Mouse (Mus musculus): ENCODE measurements around the gene Upb1. TPM values are rescaled to one million over a fixed set of nuclear protein-coding genes. Genes with fewer than 3 reads are reported as not detected.
A peak's percentile ranks its signal among the peaks of the same experiment; 100 is the strongest.

The Upb1 gene
- polyA plus RNA-seq, 1 experiment from 2014 or later = not detected

DNA sequence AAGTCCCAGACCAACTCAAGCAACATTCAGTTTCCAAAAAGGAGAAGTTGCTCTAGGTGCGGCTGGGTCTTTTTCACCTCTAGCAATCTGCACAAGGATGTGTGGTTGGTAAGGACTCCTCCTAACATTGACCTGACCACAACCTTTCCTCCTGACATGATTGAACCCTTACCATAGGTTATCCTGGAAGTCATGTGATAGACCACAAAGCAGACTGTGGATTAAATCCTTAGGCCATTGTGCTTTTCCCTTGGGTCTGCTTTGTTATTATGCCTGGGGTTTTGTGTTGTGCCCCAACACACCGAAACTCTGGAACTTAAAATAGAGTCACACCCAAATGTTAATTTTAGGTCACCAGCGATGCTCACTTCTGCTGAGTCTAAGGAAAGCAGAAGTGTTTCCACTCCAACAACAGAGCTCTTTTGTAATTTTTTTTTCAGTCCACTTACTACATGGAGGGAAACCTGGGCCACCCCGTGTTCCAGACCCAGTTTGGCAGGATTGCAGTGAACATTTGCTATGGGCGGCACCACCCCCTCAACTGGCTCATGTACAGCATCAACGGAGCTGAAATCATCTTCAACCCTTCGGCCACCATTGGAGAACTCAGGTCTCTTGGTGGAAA lies 28.7 kb downstream of the Upb1 start:
- no peaks in the 10 kb centered on the region for H3K9me3 ChIP-seq (replicated peaks)
- no peak for DNase-seq (ENCODE audit: low spot score)
- no peaks in the 10 kb centered on the region for H3K27me3 ChIP-seq (ENCODE audit: low read depth, poor library complexity, severe bottlenecking)
- no peak overlapping the region for H3K27ac ChIP-seq (replicated peaks)
- 92% methylated on average over 7 of the region's 7 CpGs for WGBS
- no peaks in the 10 kb centered on the region for H3K36me3 ChIP-seq
- no peaks in the 10 kb centered on the region for H3K4me1 ChIP-seq
- no peak overlapping the region for H3K4me3 ChIP-seq

DNA sequence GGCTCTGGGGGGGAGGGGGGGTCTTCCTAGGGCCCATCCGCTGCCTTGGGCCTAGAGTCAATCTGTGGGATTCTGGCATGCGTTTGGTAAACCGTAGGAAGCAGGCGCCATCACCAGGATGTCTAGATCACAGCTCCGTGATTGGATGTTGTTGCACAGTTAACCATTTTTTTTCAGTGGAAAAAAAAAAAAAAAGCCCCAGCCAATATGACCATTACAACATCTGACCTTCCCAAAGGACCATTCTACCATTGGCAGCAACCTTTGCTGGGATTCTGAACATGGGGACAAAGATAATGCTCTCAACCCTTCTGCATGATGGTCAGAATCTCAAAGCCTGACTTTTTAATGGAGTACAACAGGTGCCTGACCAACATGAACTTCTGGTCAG lies 29.2 kb downstream of the Upb1 start:
- DNase-seq (ENCODE audit: low spot score) = no peak
- no peaks in the 10 kb centered on the region for H3K9me3 ChIP-seq (replicated peaks)
- 94% methylated on average over 5 of the region's 5 CpGs for WGBS
- no peak overlapping the region for H3K27ac ChIP-seq (replicated peaks)
- no peak overlapping the region for H3K4me3 ChIP-seq
- H3K4me1 ChIP-seq = no peaks in the 10 kb centered on the region
- no peaks in the 10 kb centered on the region for H3K27me3 ChIP-seq (ENCODE audit: low read depth, poor library complexity, severe bottlenecking)
- no peaks in the 10 kb centered on the region for H3K36me3 ChIP-seq

DNA sequence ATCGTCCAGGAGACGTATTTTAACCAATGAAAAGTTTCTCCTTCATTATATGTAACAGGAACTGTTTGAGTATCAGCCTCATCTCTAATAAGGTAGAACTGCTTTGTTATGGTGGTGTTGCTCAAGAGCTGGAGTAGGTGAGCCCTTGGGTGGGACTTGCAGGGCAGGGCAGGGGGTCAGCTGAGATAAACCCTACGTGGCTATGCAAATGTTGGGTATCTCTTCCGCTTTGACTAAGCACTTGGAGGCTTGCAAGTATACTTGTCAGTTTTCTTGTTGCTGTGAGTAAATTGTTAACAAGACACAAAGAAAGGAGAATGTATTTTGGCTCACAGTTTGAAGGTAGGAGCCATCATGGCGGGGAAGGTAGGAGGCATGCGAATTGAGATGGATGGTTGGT lies 29.7 kb downstream of the Upb1 start:
- H3K4me3 ChIP-seq = no peak overlapping the region
- H3K27ac ChIP-seq (replicated peaks) = no peak overlapping the region
- no peaks in the 10 kb centered on the region for H3K27me3 ChIP-seq (ENCODE audit: low read depth, poor library complexity, severe bottlenecking)
- H3K36me3 ChIP-seq = no peaks in the 10 kb centered on the region
- H3K4me1 ChIP-seq = no peaks in the 10 kb centered on the region
- DNase-seq (ENCODE audit: low spot score) = no peak
- H3K9me3 ChIP-seq (replicated peaks) = no peaks in the 10 kb centered on the region
- WGBS = 93% methylated on average over 6 of the region's 6 CpGs

DNA sequence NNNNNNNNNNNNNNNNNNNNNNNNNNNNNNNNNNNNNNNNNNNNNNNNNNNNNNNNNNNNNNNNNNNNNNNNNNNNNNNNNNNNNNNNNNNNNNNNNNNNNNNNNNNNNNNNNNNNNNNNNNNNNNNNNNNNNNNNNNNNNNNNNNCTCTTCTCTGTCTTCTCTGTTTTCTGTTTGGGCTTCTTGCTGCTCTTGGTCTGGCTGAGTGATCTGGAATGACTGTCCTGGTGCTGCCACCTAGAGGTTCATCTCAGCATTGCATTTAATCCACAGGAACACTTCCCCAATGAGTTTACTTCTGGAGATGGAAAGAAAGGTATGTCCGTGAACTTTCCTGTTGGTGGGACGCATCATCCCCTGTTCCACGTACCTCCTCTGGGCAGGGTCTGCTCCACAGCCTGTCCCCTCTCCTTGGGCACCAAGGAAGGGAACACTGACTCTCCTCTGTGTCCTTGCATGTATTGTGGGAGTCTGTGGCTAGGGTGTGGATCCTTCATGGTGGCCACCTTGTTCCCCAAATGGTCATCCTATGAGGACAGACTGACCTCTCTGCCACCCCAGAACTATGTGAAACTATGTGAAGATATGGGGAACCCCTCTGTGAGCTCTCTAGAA lies 35.8 kb downstream of the Upb1 start:
- H3K4me3 ChIP-seq = no peak overlapping the region
- H3K36me3 ChIP-seq = no peaks in the 10 kb centered on the region
- peak; percentile 78 for DNase-seq (ENCODE audit: low spot score)
- H3K9me3 ChIP-seq (replicated peaks) = no peaks in the 10 kb centered on the region
- H3K4me1 ChIP-seq = 0 out of 2 replicates have a peak, but pooled peaks cover 5% of the 10 kb centered on the region
- no peak overlapping the region for H3K27ac ChIP-seq (replicated peaks)
- WGBS = 22% methylated on average over 3 of the region's 3 CpGs
- H3K27me3 ChIP-seq (ENCODE audit: low read depth, poor library complexity, severe bottlenecking) = 0 out of 2 replicates have a peak, but pooled peaks cover 5% of the 10 kb centered on the region

DNA sequence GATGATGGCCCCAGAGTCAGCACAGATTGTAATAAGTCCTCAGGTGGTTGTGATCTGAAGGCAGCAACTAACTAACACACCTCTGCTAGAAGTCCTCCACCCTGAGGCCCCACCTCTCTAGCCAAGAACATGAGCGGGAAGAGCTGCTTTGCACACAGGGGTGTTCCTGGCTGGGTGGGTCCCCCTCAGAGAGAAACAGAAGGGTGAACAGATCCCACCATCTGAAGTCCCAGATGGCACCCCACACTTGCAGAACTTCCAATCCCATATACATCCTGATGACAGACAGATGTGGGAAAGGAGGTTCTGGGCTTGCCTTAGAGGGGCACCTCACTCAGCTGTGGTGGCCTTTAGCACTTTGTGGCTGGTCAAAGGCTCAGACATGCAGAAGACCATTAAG lies 36.4 kb downstream of the Upb1 start:
- Histone ChIP-seq H3K4me1 (0 out of 2 replicates have a peak, but pooled peaks cover 5% of the 10 kb centered on the region), H3K27ac (replicated peaks) (no peak overlapping the region), H3K27me3 (ENCODE audit: low read depth, poor library complexity, severe bottlenecking) (0 out of 2 replicates have a peak, but pooled peaks cover 5% of the 10 kb centered on the region), H3K36me3 (no peaks in the 10 kb centered on the region), H3K4me3 (no peak overlapping the region), H3K9me3 (replicated peaks) (no peaks in the 10 kb centered on the region)
- 81% methylated on average over 1 of the region's 1 CpGs for WGBS
- no peak for DNase-seq (ENCODE audit: low spot score)

DNA sequence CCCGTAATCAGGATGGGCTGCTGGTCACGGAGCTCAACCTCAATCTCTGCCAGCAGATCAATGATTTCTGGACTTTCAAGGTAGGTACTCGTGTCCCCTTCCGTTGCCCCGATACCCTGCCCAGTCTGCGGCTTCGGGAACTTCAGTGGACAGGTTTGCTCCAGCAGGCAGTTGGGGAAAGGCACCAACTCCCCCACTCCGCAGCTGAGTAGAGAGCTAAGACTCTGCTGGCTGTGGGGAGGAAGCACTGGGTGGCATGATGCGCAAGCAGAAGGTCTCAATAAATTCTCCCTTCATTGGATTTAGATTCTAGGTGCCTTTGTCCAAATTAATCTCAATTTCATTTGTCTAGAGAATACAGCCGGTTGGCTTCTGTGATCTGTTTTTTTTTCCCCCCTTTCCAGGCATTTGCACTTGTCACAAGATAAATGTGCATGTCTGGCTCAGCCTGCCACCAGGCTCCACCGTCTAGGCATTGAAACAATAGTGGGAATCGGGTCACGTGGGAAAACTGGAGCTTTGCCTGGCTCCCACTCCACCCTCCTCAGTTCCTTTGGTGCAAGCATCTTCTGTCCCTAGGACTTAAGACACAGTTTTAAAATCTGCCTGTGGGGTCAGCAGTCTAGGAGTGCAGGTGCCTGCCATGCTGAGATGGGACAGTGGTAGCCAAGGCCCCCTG lies 37.4 kb downstream of the Upb1 start:
- 0 out of 2 replicates have a peak, but pooled peaks cover 5% of the 10 kb centered on the region for H3K27me3 ChIP-seq (ENCODE audit: low read depth, poor library complexity, severe bottlenecking)
- no peak overlapping the region for H3K27ac ChIP-seq (replicated peaks)
- DNase-seq (ENCODE audit: low spot score) = no peak
- H3K4me1 ChIP-seq = 0 out of 2 replicates have a peak, but pooled peaks cover 5% of the 10 kb centered on the region
- H3K36me3 ChIP-seq = no peaks in the 10 kb centered on the region
- H3K4me3 ChIP-seq = no peak overlapping the region
- no peaks in the 10 kb centered on the region for H3K9me3 ChIP-seq (replicated peaks)
- 85% methylated on average over 13 of the region's 13 CpGs for WGBS

DNA sequence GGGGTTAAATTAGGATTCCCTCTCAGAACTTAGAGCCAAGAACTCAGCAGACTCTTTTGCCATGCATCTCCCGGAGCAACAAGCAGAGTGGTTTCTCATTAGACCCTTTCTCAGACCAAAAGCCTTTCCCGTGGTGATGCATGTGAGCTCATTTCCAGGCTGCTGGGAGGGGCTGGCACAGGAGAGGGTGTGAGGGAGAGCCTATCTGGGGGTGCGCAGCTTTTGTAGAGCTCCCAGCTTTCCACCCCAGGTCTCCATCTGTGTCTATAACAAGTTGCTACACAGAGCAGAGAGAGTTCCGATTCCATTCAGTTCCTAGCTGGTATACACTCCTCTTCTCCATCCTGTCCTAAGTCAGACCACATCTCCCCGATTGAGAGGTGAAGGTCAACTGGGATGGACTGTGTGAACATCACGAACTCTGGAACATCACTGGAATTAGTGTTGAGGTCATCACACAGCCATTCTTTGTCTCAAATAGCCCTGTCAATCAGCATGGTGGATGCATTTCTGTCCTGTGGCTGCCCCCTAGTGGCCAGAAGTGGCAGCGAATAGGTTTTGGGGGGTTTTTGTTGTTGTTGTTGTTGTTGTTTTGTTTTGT lies 38.4 kb downstream of the Upb1 start:
- 57% methylated on average over 7 of the region's 7 CpGs for WGBS

DNA sequence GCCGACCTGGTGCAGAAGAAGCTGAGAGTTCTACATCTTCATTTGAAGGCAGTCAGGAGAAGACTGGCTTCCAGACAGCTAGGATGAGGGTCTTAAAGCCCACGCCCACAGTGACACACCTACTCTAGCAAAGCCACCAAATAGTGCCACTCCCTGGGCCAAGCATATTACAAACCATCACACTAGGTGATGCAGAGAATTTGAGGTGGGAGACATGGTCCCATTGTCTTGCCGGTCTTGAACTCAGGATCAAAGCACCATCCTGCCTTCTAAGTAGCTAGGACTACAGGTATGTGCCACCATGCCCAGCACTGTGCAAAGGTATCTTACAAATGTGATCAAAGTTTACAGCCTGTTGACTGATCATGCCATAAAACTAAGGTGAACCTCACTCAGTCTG lies 39.8 kb downstream of the Upb1 start:
- no peak overlapping the region for H3K4me3 ChIP-seq
- H3K4me1 ChIP-seq = peaks cover 26% of the 10 kb centered on the region
- no peak overlapping the region for H3K27ac ChIP-seq (replicated peaks)
- 85% methylated on average over 3 of the region's 3 CpGs for WGBS
- DNase-seq (ENCODE audit: low spot score) = no peak
- H3K9me3 ChIP-seq (replicated peaks) = no peaks in the 10 kb centered on the region
- no peaks in the 10 kb centered on the region for H3K36me3 ChIP-seq
- H3K27me3 ChIP-seq (ENCODE audit: low read depth, poor library complexity, severe bottlenecking) = 0 out of 2 replicates have a peak, but pooled peaks cover 5% of the 10 kb centered on the region

More for the DNA sequence above, 38.4 kb downstream of the Upb1 start:
- Histone ChIP-seq H3K4me3 (no peak overlapping the region), H3K27me3 (ENCODE audit: low read depth, poor library complexity, severe bottlenecking) (0 out of 2 replicates have a peak, but pooled peaks cover 5% of the 10 kb centered on the region), H3K27ac (replicated peaks) (peak overlapping the region; percentile 73), H3K4me1 (peaks cover 12% of the 10 kb centered on the region), H3K36me3 (no peaks in the 10 kb centered on the region), H3K9me3 (replicated peaks) (no peaks in the 10 kb centered on the region)
- peak; percentile 54 for DNase-seq (ENCODE audit: low spot score)

DNA sequence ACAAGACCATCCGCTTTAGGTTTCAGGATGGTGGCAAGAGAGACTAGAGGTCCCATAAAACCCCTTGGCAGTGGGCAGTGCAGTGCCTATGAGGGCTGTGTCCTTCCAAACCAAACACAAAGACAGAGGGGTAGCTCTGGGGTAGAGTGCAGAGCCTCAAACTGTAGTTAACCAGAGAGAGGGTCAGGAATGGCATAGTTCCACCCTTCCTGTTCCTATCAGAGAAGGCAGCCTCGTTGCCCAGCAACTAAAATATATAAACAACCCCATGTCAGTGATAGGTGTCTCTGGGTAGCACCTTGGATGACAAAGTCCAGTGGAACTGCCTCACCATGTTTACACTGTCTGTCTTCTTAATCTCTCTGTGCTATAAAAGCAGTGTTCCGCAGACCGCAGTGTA lies 40.9 kb downstream of the Upb1 start:
- no peaks in the 10 kb centered on the region for H3K9me3 ChIP-seq (replicated peaks)
- no peak for DNase-seq (ENCODE audit: low spot score)
- no peak overlapping the region for H3K27ac ChIP-seq (replicated peaks)
- H3K27me3 ChIP-seq (ENCODE audit: low read depth, poor library complexity, severe bottlenecking) = 0 out of 2 replicates have a peak, but pooled peaks cover 5% of the 10 kb centered on the region
- WGBS = 87% methylated on average over 4 of the region's 4 CpGs
- H3K4me3 ChIP-seq = no peak overlapping the region
- H3K4me1 ChIP-seq = peaks cover 31% of the 10 kb centered on the region
- no peaks in the 10 kb centered on the region for H3K36me3 ChIP-seq

DNA sequence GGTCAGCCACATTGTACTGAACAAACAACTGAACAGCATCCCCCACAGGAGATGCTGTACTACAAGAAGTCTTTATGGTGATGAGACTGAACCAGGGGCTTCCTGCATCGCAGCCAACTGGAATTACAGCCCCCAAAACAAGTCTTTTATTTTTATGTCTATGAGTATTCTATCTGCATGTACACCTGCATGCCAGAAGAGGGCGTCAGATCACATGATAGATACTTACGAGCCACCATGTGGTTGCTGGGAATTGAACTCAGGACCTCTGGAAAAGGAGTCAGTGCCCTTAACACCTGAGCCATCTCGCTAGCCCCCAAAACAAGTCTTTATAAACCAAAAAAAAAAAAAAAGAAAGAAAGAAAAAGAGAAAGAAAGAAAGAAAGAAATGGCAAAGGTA lies 42.1 kb downstream of the Upb1 start:
- Histone ChIP-seq H3K4me3 (no peak overlapping the region), H3K9me3 (replicated peaks) (no peaks in the 10 kb centered on the region), H3K27me3 (ENCODE audit: low read depth, poor library complexity, severe bottlenecking) (no peaks in the 10 kb centered on the region), H3K4me1 (peaks cover 36% of the 10 kb centered on the region), H3K27ac (replicated peaks) (no peak overlapping the region), H3K36me3 (no peaks in the 10 kb centered on the region)
- 79% methylated on average over 4 of the region's 4 CpGs for WGBS
- no peak for DNase-seq (ENCODE audit: low spot score)

DNA sequence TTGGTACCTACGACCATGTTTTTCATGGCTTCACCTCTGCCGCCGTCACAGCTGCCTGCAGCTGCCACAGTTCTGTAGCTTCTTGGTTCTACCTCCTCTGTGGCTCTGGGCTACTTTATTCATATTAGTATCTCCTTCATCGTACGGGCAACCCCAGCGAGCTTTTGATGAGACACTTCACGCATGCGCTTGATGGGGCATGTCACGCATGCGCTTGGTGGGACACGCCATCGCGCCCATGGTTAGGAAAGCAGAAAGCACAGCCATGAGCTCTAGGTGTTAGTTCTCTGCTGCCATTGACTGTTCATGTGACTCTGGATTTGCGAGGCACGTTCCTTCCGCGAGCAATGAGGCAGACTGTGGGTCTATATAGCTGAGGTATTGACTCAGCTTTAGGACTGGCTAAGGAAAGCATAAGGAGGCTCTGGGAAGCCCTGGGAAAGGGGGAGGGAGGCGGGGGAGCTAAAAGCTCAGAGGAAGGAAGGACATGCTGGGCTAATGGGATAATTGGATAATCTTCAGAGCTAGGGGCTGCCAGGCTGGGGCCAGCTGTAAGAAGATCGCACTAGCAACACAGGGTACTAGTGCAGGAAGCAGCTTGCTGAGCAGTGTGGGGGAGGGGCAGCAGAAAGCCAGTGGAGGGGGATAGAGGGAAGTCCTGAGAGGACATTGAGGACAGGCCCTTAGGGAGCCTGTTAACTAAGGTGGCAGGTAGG lies 43.4 kb downstream of the Upb1 start:
- H3K27ac ChIP-seq (replicated peaks) = peak overlapping the region; percentile 57; the same call in 1 of the 2 replicates
- WGBS = 70% methylated on average over 19 of the region's 19 CpGs
- DNase-seq (ENCODE audit: low spot score) = peak; percentile 64
- H3K4me1 ChIP-seq = peaks cover 34% of the 10 kb centered on the region
- H3K9me3 ChIP-seq (replicated peaks) = no peaks in the 10 kb centered on the region
- no peaks in the 10 kb centered on the region for H3K27me3 ChIP-seq (ENCODE audit: low read depth, poor library complexity, severe bottlenecking)
- no peak overlapping the region for H3K4me3 ChIP-seq
- no peaks in the 10 kb centered on the region for H3K36me3 ChIP-seq

DNA sequence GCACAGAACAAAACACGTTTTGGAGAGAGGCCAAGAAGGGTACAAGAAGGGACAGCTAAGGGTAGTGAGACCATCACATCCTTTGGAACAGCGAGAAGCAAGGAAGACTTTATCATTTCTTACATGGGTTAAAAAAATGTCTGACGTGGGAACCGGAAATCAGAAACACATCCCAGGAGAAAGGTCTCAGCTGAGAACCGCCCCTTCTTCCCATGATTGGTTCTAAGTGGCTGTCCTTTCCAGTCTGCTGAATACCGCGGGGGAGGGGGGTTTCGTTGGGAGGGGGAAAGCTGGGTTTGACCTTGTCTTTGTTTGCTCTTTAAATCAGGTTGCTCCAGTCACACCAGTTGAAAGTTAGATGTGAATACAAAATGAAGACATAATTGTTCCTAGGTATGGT lies 44.1 kb downstream of the Upb1 start:
- Histone ChIP-seq H3K4me3 (no peak overlapping the region), H3K36me3 (no peaks in the 10 kb centered on the region), H3K9me3 (replicated peaks) (no peaks in the 10 kb centered on the region), H3K27me3 (ENCODE audit: low read depth, poor library complexity, severe bottlenecking) (no peaks in the 10 kb centered on the region), H3K4me1 (peaks cover 31% of the 10 kb centered on the region), H3K27ac (replicated peaks) (0 out of 2 replicates have a peak overlapping the region, but pooled peaks have one; percentile 42)
- 52% methylated on average over 8 of the region's 8 CpGs for WGBS
- no peak for DNase-seq (ENCODE audit: low spot score)
